Comparison of ENCODE assay signal across 8 mouse cellular contexts in the genomic region with DNA sequence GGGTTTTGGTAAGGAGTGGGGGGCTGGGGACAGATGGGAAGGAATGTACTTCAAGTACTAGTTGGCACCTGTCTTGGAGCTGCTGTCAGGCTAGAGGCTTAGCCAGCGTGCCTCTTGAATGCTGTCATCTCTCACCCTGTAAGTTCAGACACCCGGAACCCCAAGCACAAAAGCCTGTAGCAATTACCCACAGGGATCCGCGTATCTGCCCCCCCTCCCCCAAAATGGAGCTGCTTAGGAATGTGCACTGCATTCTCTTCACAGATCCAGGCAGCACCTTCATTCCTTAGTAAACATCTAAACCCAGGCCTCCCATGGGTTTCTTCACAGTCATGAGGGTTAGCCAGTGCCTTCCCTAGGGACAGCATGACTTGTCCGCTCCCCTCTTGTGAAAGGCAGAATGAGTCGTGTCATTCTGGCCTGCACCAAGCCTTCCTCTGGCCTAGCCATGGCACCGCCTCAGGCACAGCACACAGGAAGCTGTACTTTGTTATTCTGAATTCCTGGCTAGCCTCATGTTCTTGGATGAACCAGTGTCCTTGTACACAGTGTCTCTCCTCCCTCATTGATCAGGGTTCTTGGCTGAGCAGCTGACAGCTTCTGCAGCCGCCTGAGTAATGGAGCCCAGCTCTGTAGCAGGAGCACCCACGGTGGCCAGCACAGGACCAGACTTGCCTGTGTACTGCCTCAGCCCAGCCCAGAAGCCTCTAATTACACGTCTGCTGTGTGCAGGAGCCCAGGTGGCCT. TPM values are rescaled to one million over a fixed set of nuclear protein-coding genes. Genes with fewer than 3 reads are reported as not detected.
DNase-seq lines count a peak whose midpoint lies in the region; ATAC-seq and TF ChIP-seq lines count a peak whose summit lies in the region.

No protein-coding gene starts in this region.

- DNase-seq in urinary bladder, adult 18-20 months (ENCODE audit: low spot score in 2 of 2) = peak; percentile 40 to 57
- DNase-seq in urinary bladder, postnatal 10 days (ENCODE audit: low spot score) = no peak
- peak; percentile 70 for DNase-seq in heart, postnatal 25 days (ENCODE audit: low spot score)
- peak; percentile 33 to 47 for DNase-seq in layer of hippocampus, postnatal 10 days (ENCODE audit: low spot score in 2 of 2)
- DNase-seq in midbrain, postnatal 0 days (ENCODE audit: low spot score) = peak; percentile 62
- no peak for DNase-seq in thymus, postnatal 36 days
- DNase-seq in thymus, postnatal 10 days (ENCODE audit: low spot score in 2 of 2) = no peak

- no peak overlapping the region for H3K4me3 ChIP-seq in embryonic facial prominence, embryonic 13.5 days
- H3K4me3 ChIP-seq in midbrain, postnatal 0 days (ENCODE audit: low read depth, low read length) = no peak overlapping the region

- H3K9me3 ChIP-seq in embryonic facial prominence, embryonic 13.5 days = no peaks in the 10 kb centered on the region
- H3K9me3 ChIP-seq in midbrain, postnatal 0 days (ENCODE audit: low read length) = no peaks in the 10 kb centered on the region

- WGBS in embryonic facial prominence, embryonic 13.5 days = 22% methylated on average over 10 of the region's 10 CpGs
- 38% methylated on average over 10 of the region's 10 CpGs for WGBS in midbrain, postnatal 0 days

- intact Hi-C loops in heart, postnatal 25 days (cut with DNase I) = no loop called here

- peaks cover 17% of the 10 kb centered on the region for H3K36me3 ChIP-seq in embryonic facial prominence, embryonic 13.5 days
- H3K36me3 ChIP-seq in midbrain, postnatal 0 days (ENCODE audit: insufficient read depth, low read length) = peaks cover 8% of the 10 kb centered on the region

- peak overlapping the region; percentile 73 for H3K27ac ChIP-seq in embryonic facial prominence, embryonic 13.5 days
- peak overlapping the region; percentile 4 for H3K27ac ChIP-seq in midbrain, postnatal 0 days (ENCODE audit: low read depth, low read length)

- H3K9ac ChIP-seq in embryonic facial prominence, embryonic 13.5 days = no peak overlapping the region
- no peak overlapping the region for H3K9ac ChIP-seq in midbrain, postnatal 0 days (replicated peaks; ENCODE audit: low read length, poor library complexity, severe bottlenecking)

- H3K27me3 ChIP-seq in embryonic facial prominence, embryonic 13.5 days = no peaks in the 10 kb centered on the region
- no peaks in the 10 kb centered on the region for H3K27me3 ChIP-seq in midbrain, postnatal 0 days (ENCODE audit: insufficient read depth, low read length)

- H3K4me1 ChIP-seq in embryonic facial prominence, embryonic 13.5 days = peaks cover 42% of the 10 kb centered on the region
- peaks cover 4% of the 10 kb centered on the region; the same call in 1 of the 2 replicates for H3K4me1 ChIP-seq in midbrain, postnatal 0 days (ENCODE audit: insufficient read depth, low read length)

- ATAC-seq in embryonic facial prominence, embryonic 13.5 days (ENCODE audit: insufficient number of reproducible peaks, insufficient read depth, low FRiP score, low TSS enrichment, low read depth) = peak; percentile 84
- peak; percentile 34; the same call in 1 of the 2 replicates for ATAC-seq in midbrain, postnatal 0 days (ENCODE audit: low FRiP score)

- TF ChIP-seq CTCF in midbrain, postnatal 0 days (IDR thresholded peaks at IDR 0.05) = no peak

- H3K4me2 ChIP-seq in embryonic facial prominence, embryonic 13.5 days = peak overlapping the region; percentile 30
- no peak overlapping the region for H3K4me2 ChIP-seq in midbrain, postnatal 0 days (ENCODE audit: low read depth, low read length, poor library complexity, severe bottlenecking)

RNA-seq across cellular contexts. Expression of a gene that starts 17.8 kb away (rescaled TPM):
- polyA plus RNA-seq in embryonic facial prominence, embryonic 13.5 days (2015; fragmentation: Nextera tagmentation; extraction: Ambion mirVana) = 23.1 and 25.8 TPM in 2 replicates
- total RNA-seq in heart, postnatal 25 days (2021) = 10 to 100 TPM; 15.0 to 16.6 TPM
- total RNA-seq in layer of hippocampus, postnatal 10 days (2021) = 10 to 100 TPM; 25.3 to 31.0 TPM
- 33.0 and 33.9 TPM in 2 replicates for total RNA-seq in midbrain, postnatal 0 days (2014; rRNA removed)
- 20.3 and 21.0 TPM in 2 replicates for polyA plus RNA-seq in midbrain, postnatal 0 days (2015; fragmentation: Nextera tagmentation; extraction: Ambion mirVana)

RNA-seq across cellular contexts. Expression of a gene that starts 42.7 kb away (rescaled TPM):
- 449 and 477 TPM in 2 replicates for polyA plus RNA-seq in embryonic facial prominence, embryonic 13.5 days (2015; fragmentation: Nextera tagmentation; extraction: Ambion mirVana)
- 100 to 1,000 TPM; 232 to 242 TPM for total RNA-seq in heart, postnatal 25 days (2021)
- 100 to 1,000 TPM; 253 to 269 TPM for total RNA-seq in layer of hippocampus, postnatal 10 days (2021)
- total RNA-seq in midbrain, postnatal 0 days (2014; rRNA removed) = 167 and 180 TPM in 2 replicates
- polyA plus RNA-seq in midbrain, postnatal 0 days (2015; fragmentation: Nextera tagmentation; extraction: Ambion mirVana) = 427 and 453 TPM in 2 replicates

RNA-seq across cellular contexts. Expression of a gene that starts 42.8 kb away (rescaled TPM):
- polyA plus RNA-seq in embryonic facial prominence, embryonic 13.5 days (2015; fragmentation: Nextera tagmentation; extraction: Ambion mirVana) = 0.39 and 0.51 TPM in 2 replicates
- under 1 TPM in 1 of 2 experiments, not detected in 1; 0.21 TPM for total RNA-seq in heart, postnatal 25 days (2021)
- total RNA-seq in layer of hippocampus, postnatal 10 days (2021) = under 1 TPM; 0.38 to 0.39 TPM
- not detected in 2 replicates for total RNA-seq in midbrain, postnatal 0 days (2014; rRNA removed)
- 0.25 and 0.29 TPM in 2 replicates for polyA plus RNA-seq in midbrain, postnatal 0 days (2015; fragmentation: Nextera tagmentation; extraction: Ambion mirVana)

Comparison
In these comparisons a context has a peak if more than half of its experiments do, and no peak if none do; other contexts are left out.
1. DNase-seq: peak in urinary bladder, adult 18-20 months (2 of 2), heart, postnatal 25 days (single experiment), layer of hippocampus, postnatal 10 days (2 of 2) and midbrain, postnatal 0 days (single experiment); none in urinary bladder, postnatal 10 days (single experiment), thymus, postnatal 36 days (0 of 2) and thymus, postnatal 10 days (0 of 2).